Mouse (Mus musculus) activated CD4-positive, CD25-positive, alpha-beta regulatory T cell, adult 4 months (primary cell): ENCODE measurements around the gene Tspan9. TPM values are rescaled to one million over a fixed set of nuclear protein-coding genes. Genes with fewer than 3 reads are reported as not detected.

ENCODE experiments used
- ATAC-seq: one replicate; pipeline ENCODE4 v1.8.0; 2017
- polyA plus RNA-seq, 2 experiments: library from polyadenylated mRNA; unstranded; fragments of 100-300 nt; shearing (Covaris generic); gene quantifications; one replicate each; pipeline ENCODE4 v1.2.1; 2017

Tspan9 gene
- polyA plus RNA-seq, 2 experiments from 2014 or later: 0.08 to 0.23 TPM

DNA sequence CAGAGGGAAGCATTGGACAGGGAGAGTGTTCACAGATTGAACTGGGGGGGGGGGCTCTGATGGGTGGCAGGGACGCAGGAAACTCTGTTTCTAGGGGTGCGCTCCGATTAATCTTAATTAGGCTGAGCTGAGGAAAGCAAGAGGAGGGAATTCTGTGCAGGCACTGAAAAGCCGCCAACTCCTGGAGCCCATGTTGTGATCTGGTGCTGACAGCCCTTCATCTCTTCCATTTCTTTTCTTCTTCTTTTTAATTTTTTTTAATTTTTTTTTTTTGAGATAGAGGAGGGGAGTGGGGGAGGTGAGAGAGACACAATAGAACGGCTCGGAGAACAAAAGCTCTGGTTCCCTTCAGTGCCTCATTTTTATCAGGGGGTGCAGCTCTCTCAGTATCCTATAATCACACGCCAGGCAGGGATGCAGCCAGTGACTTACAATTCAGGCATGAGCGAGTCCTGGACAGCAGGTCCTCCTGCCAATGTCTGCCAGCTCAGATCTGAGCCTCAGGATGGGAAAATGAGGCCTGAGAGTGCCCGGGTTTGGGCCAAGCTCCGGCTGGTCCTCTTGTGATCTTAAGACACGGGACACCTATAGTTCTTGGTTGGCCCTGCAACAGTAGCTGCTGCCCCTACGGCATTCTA, 72.4 kb downstream of the Tspan9 start:
- no peak for ATAC-seq

DNA sequence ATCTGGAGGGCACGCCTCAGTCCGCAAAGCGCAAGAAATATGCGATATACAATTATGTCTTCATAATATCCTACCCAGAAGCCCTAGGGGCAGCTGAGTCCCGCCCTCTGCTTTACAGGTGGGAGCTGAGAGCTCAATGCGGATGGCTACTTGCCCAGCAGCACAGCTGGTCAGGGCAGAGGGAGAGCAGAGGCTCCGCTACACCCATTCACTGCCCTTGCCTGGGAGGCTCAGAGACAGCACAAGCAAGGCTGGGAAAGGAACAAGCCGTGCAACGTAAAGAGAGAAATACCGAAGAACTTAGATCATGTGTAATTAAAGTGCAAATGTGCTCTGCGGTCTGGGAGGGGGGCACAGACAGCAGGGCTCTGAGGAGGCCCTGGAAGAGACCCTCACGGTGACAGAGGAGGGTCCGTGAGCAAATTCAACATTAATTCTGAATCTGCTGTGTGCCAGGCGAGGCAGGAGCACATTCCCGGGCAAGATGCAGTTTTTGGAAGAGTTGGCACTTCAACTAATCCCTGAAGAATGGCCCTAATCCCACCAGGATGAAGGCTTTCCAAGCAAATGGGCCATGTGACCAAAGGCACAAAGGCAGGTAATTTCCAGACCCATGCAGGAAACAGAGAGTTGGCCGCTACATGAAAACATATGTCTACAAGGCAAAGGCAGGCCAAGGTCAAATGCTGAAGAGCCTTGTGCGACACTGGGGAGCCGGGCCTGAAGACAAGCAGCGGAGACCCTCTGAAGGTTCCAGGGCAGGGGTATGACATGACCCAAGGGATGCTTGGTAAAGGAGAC, 73.1 kb downstream of the Tspan9 start:
- no peak for ATAC-seq

GRCm38 (mm10) chr6:128068144-128068543, 75.2 kb downstream of the Tspan9 start:
- ATAC-seq: no peak

GRCm38 (mm10) chr6:128065982-128066381, 77.4 kb downstream of the Tspan9 start:
- no peak for ATAC-seq

- ATAC-seq: no peak
These were observed 79.9 kb downstream of the Tspan9 start for GRCm38 (mm10) chr6:128063501-128063900.

DNA sequence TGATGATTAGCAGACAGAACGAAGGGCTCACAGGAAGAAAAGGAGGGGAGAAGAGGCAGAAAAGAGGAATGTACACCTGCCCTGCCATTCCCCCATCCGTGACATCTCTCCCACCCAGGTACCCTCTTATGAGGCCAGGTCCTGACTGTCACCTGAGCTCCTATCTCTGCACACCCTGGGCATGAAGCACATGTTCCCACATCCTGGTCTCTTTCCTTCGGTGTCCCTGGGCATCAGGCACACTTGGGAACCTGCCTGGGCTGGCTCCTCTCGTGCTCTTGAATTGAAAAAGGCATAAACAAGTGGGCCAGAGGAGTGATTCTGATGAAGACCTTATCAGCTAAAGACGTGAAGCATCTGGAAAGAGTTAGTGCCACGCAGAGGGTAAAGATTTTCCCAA, 80.6 kb downstream of the Tspan9 start:
- ATAC-seq: no peak

GRCm38 (mm10) chr6:128062216-128062615, 81.2 kb downstream of the Tspan9 start:
- no peak for ATAC-seq

DNA sequence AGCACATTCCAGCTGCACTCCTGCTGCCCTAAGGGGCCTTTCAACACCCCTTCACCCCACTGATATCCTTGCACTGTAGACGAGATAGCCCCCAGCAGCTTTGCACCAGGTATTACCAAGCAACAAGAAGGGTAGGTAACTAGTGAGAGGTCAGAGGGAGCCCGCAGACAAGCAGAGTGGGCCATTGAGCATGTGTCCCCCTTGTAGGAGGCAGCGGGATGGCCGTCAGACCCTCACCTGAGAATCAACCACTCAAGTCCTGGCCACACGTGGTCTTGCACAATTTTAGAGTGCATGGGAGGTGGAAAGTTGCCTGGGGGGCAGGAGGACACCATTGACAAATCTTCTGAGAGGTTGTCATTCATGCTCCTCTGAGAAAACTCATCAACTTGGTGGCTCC, 82.1 kb downstream of the Tspan9 start:
- ATAC-seq: no peak

DNA sequence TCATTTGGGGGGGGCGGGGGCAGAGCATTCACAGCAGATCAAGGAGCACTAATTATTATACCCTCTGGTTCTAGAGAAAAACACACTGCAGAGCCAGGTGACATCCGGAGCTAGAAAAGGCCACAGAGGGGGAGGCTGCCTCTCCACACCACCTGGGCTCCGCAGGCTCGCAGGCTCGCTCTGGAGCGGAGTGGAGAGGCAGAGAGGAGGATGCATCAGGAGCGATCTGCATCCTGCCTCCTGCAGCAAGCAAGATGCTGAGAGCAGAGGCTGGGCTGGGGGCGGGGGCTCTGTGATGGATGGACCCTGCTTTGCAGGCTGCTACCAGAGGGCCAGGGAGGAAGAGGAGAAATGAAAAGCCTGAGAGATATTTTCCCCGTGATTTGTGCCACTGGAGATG, 84.8 kb downstream of the Tspan9 start:
- ATAC-seq: no peak

DNA sequence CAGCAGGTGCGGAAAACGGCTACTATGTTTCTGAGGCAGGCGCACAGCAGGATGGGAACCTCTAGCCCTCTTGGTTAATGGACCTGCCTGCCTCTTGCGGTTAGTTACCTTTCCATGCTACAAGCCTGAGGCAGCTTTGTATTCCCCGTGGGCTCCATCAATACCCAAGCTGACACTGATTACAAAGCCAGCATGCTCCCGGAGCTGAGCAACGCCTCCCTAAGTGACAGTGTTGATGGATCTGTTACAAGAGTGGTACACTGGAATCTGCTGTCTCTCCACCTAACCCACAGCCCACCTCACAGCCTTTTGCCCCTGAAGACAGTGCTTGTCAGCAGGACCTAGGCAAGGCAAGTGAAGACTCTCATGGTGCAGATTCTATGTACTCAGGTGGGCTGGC, 85.2 kb downstream of the Tspan9 start:
- no peak for ATAC-seq

- ATAC-seq: no peak
These were observed 90.2 kb downstream of the Tspan9 start for GRCm38 (mm10) chr6:128053000-128053732.

GRCm38 (mm10) chr6:128047671-128048070, 95.7 kb downstream of the Tspan9 start:
- ATAC-seq: no peak

DNA sequence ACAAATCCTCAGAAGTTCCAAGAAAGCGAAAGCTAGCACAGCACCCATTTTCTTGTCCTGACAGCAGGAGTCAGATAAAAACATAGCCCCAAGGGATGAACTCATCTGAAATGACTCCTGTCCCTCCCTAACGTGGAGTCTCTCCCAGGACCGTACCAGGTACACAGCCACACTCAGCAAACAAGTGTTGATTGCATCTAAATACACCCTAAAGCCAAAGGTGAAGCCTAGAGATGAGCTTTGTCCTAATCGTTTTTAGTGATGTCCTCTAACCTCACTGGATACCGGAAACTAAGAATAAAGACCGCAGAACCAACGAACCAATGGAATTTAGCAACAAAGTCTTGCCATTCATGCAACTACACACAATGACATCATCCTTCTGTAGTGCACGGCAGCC, 96.2 kb downstream of the Tspan9 start:
- no peak for ATAC-seq

DNA sequence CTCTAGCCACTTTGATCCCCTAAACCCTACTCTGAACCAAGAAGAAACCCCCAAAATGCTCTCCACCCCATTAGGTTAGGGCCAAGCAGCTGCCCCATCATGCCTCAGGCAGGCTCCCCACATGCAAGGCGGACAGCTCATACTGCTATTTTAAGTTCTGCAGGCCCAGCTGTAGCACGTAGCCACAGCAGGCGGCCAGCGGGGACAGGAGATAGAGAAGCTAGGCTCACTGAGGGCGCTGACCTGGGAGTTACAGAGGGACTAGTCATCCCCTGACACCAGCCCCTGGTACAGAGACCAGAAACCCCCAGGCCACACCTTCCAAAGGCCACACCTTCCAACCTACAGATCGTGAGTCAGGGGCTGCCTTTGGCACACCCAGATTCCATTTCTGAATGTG, 96.6 kb downstream of the Tspan9 start:
- no peak for ATAC-seq

- no peak for ATAC-seq
These were observed 98.7 kb downstream of the Tspan9 start for GRCm38 (mm10) chr6:128044691-128045090.

- ATAC-seq: no peak
These were observed 99.9 kb downstream of the Tspan9 start for GRCm38 (mm10) chr6:128043486-128043885.

DNA sequence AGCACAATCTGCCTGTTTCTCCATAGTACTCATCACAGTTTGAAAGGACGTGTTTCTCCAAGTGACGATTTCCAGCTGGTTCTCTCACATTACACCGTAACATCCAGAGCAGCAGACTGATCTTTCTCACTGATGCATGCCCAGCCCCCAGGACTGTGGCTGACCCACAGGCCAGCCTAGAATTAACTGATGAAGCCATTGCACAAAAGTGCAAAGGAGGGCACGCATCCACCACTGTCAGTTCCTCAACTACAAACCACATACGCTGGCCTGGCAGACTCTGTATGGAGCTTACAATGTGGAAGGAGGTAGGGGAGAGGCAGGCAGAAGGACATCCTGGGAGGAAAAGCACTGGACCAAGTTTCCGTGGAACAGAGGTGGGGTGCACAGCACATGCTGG, 101.6 kb downstream of the Tspan9 start:
- ATAC-seq: no peak

GRCm38 (mm10) chr6:128039077-128039766, 104.2 kb downstream of the Tspan9 start:
- ATAC-seq: no peak

GRCm38 (mm10) chr6:128038568-128038967, 104.8 kb downstream of the Tspan9 start:
- no peak for ATAC-seq

- ATAC-seq: no peak
These were observed 106.8 kb downstream of the Tspan9 start for GRCm38 (mm10) chr6:128036597-128036996.

DNA sequence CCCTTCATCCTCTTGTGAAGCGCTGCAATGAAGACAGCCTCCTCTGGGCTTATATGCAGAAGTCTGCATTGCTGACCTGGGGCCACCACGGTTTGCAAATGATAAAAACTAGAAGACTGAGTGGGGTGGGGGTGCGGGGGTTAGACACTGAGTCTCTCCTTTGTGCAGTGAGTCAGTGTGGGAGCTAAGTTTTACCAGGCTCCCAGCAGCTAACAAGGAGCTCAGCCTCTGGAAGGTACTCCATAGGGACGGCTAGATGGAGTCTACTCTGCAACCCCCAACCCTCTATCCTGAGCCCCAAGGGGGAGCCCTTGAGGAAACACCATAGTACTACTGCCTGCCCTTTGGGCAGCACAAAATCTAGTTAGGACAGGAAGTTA, 107.5 kb downstream of the Tspan9 start:
- ATAC-seq: no peak

DNA sequence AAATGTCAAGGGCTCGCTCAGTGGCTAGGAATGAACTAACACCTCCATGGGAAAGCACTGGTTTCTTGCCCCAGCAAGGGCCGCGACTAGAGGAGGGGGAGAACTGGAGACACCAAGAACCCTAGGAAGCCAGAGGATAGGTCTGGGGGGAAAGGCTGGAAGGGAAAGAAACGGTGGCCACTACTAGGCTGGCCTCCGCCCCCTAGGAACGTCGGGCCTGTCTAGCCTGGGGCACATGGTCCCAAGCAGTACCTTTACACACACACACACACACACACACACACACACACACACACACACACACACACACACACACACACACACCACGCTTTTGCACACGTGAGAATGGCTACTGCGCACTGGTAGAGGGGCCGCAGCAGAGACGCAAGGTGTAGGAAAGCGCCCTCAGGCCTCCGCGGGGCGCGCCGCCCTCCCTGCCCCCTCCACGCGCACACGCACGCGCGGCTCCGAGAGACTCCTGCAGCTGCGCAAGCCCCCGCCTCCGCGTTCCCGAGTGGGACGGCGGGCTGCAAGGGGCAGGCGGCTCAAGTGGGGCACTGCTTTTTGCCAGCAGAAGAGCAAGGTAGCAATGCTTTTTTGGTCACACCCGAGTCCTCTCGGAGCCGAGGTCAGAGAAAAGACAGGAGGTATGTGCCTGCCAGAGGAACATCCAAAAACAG, 108.0 kb downstream of the Tspan9 start:
- ATAC-seq: no peak
